Mouse (Mus musculus) layer of hippocampus, adult 8-10 months (tissue): ENCODE data around the gene Fbxo22. TPM values are rescaled to one million over a fixed set of nuclear protein-coding genes. Genes with fewer than 3 reads are reported as not detected.
"Not testable (repeated sequence)": the region's sequence is repeated elsewhere in the genome, so short reads cannot be mapped to it uniquely, and the experiment has no call there.

Experiments used
- DNase-seq, 2 experiments: peaks; one replicate each; pipeline ENCODE4 v3.0.0; 2022; ENCODE audit warnings: low spot score in 2 of 2
- total RNA-seq, 4 experiments: library from RNA; stranded (reverse); gene quantifications; 2 replicates each; pipeline ENCODE4 v1.2.4; 2022

Fbxo22 gene
- 10 to 100 TPM; 34.8 to 36.1 (median 35.6) TPM for total RNA-seq

DNA sequence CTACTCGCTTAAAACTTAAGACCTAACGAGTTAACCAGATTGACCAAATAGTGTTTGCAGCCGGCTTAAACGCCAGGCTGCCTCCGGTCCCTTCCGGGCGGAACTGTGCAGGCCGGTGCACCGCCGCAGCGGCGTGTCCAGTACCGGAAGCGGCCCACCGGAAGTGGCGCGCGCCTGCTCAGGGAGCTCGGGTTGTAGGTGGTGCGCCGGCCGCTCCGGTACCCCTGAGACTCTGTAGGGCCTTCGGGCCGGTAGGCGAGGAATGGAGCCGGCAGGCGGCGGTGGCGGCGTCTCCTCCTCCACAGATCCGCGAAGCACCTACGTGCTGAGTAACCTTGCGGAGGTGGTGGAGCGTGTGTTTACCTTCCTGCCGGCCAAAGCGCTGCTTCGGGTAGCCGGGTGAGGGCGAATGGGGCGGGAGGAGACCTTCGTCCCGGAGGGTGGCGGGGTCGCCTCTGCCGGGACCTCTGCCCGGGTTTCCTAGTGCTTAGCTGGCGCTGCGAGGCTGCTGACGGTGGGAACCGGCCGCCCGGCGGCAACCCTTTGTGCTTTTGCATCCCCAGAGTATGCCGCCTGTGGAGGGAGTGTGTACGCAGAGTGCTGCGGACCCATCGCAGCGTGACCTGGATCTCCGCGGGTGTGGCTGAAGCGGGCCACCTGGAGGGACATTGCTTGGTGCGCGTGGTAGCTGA is at the start of gene Fbxo22:
Fbxo22 (plus strand) TSS at position 136 of the 692 bp plus-strand sequence.
- peak; percentile 62 to 75 for DNase-seq

DNA sequence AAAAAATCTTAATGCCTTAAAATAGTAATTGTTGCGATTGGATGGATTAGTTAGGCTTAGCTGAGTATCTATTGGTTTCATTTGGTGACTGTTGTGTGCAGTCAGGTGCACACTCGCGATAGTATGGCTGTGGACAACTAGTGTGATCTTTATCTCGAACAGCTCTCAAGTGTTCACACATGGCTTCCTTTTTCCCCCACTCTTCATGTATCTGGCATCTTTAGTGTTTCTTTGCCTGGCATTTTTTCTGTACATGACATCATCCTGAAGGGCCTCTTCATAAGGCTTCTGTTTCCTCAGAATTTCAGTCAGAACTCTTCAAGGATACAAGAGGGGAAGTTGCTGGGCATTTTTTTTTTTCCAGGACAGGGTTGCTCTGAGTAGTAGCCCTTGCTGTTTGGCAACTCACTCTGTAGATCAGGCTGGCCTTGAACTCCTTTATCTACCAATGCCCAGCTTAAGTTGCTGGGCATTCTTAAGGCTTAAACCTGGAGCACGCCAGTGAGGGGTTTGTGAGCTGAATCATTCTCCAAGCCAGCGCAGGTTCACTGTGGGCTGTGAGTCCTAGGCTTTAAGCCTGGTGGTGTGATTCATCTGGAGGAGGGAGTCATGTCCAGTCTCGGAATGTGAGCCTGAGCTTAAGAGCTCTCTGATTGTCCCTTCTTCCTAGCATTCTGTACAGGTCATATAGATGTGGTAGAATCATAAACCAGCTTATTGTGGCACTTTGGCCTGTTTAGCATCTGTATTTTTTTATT is 37.9 kb upstream of the Fbxo22 start:
- no peak for DNase-seq

DNA sequence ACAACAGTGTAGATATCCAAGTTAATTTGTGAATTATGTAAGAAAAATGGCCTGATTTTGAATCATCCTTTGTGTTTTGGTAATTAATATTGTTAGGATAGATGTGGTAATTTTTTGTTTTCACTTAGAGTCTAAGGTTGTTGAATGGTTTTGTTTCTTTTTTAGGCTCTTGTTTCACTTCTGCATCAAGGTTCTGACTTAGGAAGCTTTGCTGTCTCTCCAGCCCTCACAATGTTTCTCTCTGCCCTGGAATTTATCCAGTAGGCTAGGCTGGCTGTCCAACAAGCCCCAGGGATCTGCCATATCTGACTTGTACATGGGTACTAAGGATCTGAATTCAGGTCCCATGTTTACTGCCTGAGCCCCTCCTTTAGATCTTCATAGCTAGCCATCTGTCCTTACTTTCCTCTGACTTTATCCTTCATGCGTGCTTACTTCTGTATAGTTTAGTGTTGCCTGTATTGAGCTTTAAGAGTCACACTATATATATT is 36.5 kb upstream of the Fbxo22 start:
- DNase-seq, result no peak

- DNase-seq, result no peak
Measured at GRCm38 (mm10) chr9:55174235-55174634, 34.5 kb upstream of the Fbxo22 start.

DNA sequence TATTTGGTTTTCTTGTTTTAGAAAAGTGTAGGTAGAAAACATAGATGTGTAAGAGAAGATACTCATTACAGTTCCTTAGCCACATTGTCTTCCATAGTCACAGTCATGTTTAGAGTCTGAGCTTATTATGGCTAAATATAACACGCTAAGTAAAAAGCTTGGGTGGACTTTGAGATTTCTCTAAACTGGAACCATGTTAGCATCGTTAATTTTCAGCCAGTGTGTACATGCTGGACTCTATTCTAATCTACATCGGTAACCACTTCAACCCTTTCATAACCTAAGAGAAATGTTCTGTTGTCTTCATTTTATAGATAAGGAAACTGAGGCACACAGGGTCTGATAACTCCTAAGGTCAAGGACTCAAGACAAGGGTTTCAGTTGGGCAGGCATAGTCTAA is 12.8 kb upstream of the Fbxo22 start:
- no peak for DNase-seq

DNA sequence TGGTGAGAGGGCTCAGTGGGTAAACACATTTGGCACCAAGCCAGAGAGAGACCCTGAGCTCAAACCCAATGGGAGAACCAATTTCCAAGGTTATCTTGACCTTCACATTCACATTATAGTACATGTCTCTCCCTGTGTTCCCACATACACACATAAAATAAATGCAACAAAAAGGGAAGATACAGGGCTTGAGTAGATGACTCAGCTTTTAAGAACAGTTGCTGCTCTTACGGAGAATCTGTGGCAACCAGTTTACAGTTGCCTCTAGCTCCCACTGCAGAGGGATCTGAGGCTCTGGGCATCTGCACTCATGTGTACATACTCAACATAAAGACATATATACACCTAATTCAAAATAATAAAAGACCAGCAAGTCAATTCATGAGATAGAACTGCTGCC is 10.5 kb upstream of the Fbxo22 start:
- DNase-seq, result no peak

GRCm38 (mm10) chr9:55199348-55199747 is 9.4 kb upstream of the Fbxo22 start:
- peak in 1 of 2 experiments; percentile 13 for DNase-seq

DNA sequence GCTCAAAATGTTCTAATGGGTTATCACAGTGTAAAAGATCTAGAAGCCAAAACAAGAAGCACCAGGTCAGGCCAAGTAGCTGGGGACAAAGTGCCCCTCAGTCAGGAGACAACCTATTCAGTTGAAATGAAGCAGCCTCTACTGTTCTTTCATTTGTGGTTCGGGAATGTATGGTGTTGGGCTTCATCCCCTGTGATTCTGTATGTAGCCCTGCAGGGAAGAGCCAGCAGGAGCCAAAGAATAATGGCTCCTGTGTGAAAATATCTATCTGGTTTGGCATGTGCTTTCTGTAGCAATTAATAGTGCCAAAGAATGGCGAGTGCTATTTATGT is 301 bp upstream of the Fbxo22 start:
- no peak for DNase-seq

GRCm38 (mm10) chr9:55211611-55212010 is 2.9 kb downstream of the Fbxo22 start:
- DNase-seq, result no peak

DNA sequence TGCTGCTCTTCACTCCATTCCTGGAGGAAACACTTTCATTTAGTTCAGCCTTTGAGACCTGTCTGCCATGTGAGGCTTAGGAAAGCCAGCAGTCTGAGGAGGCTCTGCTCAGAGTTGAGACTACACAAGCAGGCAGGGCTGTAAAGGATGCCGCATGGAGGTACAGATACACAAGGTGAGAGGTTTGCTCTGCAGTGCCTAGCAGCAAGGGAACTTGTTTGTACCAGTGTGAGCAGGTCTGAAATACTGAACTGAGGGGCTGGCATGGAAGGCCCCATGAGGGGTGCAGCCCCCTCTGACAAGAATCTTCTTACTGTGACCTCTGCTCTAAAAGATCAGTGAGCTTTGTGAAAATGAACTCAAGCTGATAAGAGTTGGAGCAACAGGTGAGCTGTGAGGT is 4.7 kb downstream of the Fbxo22 start:
- no peak for DNase-seq

GRCm38 (mm10) chr9:55215056-55215455 is 6.3 kb downstream of the Fbxo22 start:
- DNase-seq, result no peak

DNA sequence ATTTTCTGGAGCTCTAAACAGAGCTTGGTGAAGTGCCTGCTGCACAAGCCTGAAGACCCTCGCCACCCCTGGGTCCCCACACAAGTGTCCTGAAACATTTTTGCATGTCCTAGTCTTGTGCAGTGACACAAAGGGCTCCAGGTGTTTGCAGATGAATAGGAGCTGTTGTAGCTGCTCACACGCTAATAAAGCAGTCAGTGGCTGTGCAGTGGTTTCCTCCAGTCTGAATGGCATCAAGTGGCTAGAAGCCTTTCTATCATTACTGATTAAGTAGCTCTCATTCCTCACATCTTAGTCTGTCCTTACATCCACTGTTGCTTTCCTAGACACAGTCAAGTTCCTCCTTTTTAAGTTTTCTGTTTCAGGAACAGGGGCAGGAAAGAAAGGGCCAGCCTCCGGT is 6.9 kb downstream of the Fbxo22 start:
- no peak for DNase-seq

DNA sequence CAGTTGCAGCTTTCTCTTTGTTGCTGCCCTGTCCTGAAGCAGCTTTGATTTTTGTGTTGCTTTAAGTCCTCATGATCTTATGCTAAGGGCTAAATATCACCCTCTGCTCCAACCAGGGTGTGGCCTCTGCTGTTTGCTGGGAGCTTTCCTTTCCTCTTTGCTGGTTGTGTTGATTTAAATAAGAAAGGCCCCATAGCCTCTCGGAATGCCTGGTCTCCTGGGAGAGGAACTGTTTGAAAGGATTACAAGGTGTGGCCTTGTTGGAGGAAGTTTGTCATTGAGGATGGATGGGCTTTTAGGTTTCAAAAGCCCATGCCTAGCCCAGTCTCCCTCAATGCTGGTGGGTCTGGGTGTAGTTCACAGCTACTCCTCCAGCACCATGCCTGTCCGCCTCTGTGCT is 7.4 kb downstream of the Fbxo22 start:
- no peak for DNase-seq

DNA sequence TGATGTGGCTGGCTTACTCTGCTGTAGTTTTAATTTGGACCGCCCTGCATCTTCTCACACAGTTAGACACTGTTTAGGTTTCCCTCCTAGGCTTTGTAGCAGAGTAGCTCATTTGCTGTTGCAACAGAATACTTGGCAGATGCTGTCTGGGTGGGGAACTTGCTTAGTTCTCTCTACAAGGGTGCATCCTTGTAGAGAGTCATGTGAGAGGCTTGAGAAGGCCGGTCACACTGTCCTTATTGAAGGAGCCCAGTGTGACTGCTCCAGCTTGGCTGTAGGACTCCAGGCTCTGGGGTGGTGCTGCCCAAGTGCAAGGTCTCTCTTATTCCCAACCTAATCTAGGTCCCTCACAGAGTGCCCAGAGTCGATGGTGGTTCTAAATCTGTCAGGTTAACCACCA is 8.7 kb downstream of the Fbxo22 start:
- no peak for DNase-seq

DNA sequence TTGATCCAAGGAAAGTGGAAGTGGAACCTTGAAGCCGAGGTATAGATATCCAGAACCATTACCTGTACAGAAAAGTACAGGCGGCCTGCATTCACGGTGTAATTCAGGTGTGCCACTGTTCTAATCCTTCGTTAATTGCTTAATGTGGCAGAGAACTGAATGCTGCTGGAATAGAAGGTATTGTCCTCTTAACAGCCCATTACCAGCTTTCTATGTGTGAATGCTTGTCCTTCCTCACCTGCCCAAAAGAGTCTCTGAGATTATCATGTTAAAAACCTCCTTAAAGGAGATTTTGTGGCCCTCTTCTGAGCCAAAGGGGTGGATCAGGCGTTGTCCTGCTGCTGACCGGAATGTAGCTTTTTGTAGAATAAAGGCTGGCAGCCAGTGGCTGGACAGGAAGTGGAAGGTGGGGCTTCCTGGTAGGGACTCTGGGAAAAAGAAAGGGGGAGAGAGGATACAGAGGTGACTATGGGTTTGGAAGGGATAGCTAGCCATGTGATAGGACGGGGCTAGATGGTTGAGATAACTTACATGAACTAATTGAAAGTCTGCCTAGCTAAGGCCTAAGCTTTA is 16.5 kb downstream of the Fbxo22 start:
- no peak for DNase-seq

GRCm38 (mm10) chr9:55226251-55226650 is 17.5 kb downstream of the Fbxo22 start:
- peak; percentile 34 to 36 for DNase-seq

- DNase-seq, result no peak
Measured at GRCm38 (mm10) chr9:55228149-55228548, 19.4 kb downstream of the Fbxo22 start.

DNA sequence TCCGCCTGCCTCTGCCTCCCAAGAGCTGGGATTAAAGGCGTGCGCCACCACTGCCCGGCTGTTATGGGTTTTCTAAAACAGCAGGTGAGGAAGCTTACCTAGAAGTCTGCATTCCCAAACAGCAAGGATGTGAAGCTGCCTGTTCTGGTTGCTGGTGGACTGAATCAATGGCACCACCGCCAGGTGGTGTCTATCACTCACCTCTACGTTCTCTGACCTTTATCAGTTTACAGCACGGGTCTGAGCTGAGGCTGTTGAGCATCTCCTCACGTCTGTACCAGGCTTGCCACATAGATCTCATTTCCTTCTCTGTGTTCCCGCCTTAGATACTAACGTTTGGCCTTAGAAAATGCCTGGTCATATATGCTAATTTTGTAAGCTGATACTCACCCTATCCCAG is 20.3 kb downstream of the Fbxo22 start:
- DNase-seq, result no peak

DNA sequence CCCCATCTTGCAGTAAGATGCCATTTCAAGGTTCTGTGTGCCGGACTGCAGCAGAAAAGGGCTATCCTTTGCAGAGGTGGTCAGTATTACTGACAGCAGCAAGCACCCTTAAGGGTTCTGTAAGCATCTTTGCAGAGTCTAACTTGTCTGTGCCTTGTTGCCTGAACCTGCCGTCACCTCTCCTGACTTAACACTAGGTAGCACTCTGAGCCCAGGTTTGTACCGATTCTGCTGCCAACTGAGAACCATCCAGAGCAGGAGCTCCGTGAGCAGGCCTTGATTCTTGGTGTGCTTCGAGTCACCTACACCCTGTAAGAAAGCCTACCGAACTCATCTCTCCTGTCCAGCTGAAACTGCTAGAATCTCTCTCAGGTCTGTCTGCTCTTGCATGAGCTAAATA is 22.8 kb downstream of the Fbxo22 start:
- no peak for DNase-seq

DNA sequence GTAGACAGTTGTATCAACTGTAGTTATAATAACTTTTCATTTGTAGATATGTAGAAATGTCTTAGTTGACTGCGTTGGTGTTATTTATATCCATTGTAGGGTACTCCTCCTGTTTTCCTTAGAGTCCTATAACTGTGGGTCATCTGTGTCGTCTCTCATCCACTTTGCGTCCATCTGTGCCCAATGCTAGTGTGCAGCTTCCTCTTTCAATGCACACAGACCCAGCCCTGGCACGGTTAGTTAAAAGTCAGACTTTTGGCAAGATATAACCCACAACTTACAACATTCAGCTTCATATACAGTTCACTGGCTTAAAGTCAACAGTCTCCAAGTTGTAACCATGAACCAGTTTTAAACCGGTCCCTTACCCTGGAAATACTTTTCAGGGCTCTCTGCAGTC is 23.4 kb downstream of the Fbxo22 start:
- no peak for DNase-seq

DNA sequence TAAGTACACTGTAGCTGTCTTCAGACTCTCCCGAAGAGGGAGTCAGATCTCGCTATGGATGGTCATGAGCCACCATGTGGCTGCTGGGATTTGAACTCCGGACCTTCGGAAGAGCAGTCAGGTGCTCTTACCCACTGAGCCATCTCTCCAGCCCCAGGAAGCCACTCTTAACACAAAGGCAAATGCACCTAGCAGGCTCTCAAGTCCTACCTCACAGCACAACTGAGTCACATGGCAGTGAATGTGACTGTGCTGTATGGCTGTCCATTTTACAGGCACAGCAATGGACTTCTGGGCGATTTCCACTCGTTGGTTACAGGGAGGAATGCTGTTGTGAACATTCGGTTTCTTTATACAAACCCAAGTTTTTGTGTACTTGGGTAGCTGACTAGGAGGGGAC is 23.9 kb downstream of the Fbxo22 start:
- DNase-seq, result no peak

GRCm38 (mm10) chr9:55233076-55233475 is 24.4 kb downstream of the Fbxo22 start:
- DNase-seq, result not testable (repeated sequence)
